Comparison of ENCODE assay signal across 11 mouse cellular contexts in genomic region chr2:93871411-93871925, GRCm38 (mm10). TPM values are rescaled to one million over a fixed set of nuclear protein-coding genes. Genes with fewer than 3 reads are reported as not detected.
"Had no signal": no experiment of that assay in that cellular context is flagged by ENCODE, and none has a peak within 500 bp of the region (broad histone marks: within the 10 kb centered on the region; RNA-seq: fewer than 3 reads in every experiment).

No protein-coding gene starts in this region.

- H3K4me3 ChIP-seq: layer of hippocampus, adult 2 months; liver, embryonic 15.5 days; midbrain, embryonic 10.5 days; myocyte; neural tube, embryonic 12.5 days had no signal

- H3K36me3 ChIP-seq: liver, embryonic 15.5 days; midbrain, embryonic 10.5 days; neural tube, embryonic 12.5 days had no signal

- H3K4me1 ChIP-seq: liver, embryonic 15.5 days had no signal

- H3K27me3 ChIP-seq: liver, embryonic 15.5 days; neural tube, embryonic 12.5 days had no signal

- H3K9me3 ChIP-seq: liver, embryonic 15.5 days; midbrain, embryonic 10.5 days; neural tube, embryonic 12.5 days had no signal

- H3K9ac ChIP-seq: liver, embryonic 15.5 days; neural tube, embryonic 12.5 days had no signal

- H3K27ac ChIP-seq: layer of hippocampus, adult 2 months; liver, embryonic 15.5 days; midbrain, embryonic 10.5 days; neural tube, embryonic 12.5 days; stomach, postnatal 0 days had no signal

- H3K4me2 ChIP-seq: liver, embryonic 11.5 days; liver, embryonic 15.5 days; neural tube, embryonic 12.5 days had no signal

RNA-seq across cellular contexts. Expression of gene Accsl, which starts 2.5 kb away (rescaled TPM):
- total RNA-seq: megakaryocyte progenitor cell, adult 5-6 weeks had no signal
- polyA plus RNA-seq: kidney, embryonic 14.5 days; liver, embryonic 11.5 days; liver, embryonic 15.5 days; lung, adult 2 months; lung, postnatal 0 days; midbrain, embryonic 10.5 days; stomach, postnatal 0 days had no signal
